Mouse (Mus musculus) C2C12 (cell line): ENCODE data around the gene Gprc5d.

Source experiments
- CEBPB ChIP-seq: IDR thresholded peaks from one replicate; pipeline ENCODE4 v1.6.1; 2011; ENCODE audit warnings: low read depth, mild to moderate bottlenecking, control low read depth, moderate library complexity
- CTCF ChIP-seq: IDR thresholded peaks from one replicate; pipeline ENCODE4 v1.5.1; 2011; ENCODE audit not compliant: control insufficient read depth, insufficient read depth, insufficient read length
- FOSL1 ChIP-seq: IDR thresholded peaks from one replicate; pipeline ENCODE4 v1.8.0; 2011; ENCODE audit warnings: mild to moderate bottlenecking, low read length; ENCODE audit not compliant: poor library complexity, insufficient read depth, severe bottlenecking
- MAX ChIP-seq: IDR thresholded peaks from one replicate; pipeline ENCODE4 v1.6.1; 2011; ENCODE audit warnings: mild to moderate bottlenecking, control low read depth
- MYOG ChIP-seq: IDR thresholded peaks from one replicate; pipeline ENCODE4 v1.6.1; 2011; ENCODE audit not compliant: control insufficient read depth, insufficient read length; ENCODE audit errors: extremely low read depth
- USF1 ChIP-seq: IDR thresholded peaks from one replicate; pipeline ENCODE4 v1.6.1; 2011; ENCODE audit warnings: low read depth, mild to moderate bottlenecking, control low read depth, moderate library complexity

DNA sequence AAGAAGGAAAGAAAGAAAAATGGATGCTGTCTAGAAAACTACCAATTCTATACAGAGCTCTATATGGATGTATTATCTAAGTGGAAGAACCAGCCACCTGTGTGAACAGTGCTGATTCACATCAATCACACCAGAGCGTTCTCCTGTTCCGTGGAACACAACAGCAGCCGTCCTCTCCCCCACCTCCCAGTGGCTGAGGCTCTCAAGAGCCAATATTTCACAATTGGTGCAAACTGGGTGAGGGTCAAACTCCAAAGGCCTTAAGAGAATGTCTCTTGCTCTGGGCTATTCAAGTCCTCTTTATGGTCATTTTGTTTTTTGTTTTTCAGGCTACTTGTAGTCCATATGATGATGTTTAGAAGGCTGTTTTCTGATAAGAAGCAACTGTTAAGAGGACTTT, 47.1 kb upstream of the Gprc5d start:
- TF ChIP-seq USF1 (no peak), CTCF (no peak), MYOG (no peak), MAX (no peak), FOSL1 (no peak), CEBPB (no peak)
